Mouse (Mus musculus) gastrocnemius, postnatal 4 days (tissue): ENCODE measurements around the gene Cyp4f15. TPM values are rescaled to one million over a fixed set of nuclear protein-coding genes. Genes with fewer than 3 reads are reported as not detected.

ENCODE experiments used
- total RNA-seq, 2 experiments: library from RNA; stranded (reverse); gene quantifications; 2 replicates each; pipeline ENCODE4 v1.2.3; 2021

Gene Cyp4f15
- total RNA-seq, 2 experiments from 2014 or later: not detected

Other genes with a start within 250 kb of the Cyp4f15 start
- gene Cyp4f39, start 232.9 kb upstream of the Cyp4f15 start, total RNA-seq: not detected
- gene Cyp4f17, start 179.6 kb upstream of the Cyp4f15 start, total RNA-seq: 1 to 10 TPM; 2.1 to 3.3 TPM
- gene Cyp4f16, start 149.1 kb upstream of the Cyp4f15 start, total RNA-seq: 1 to 10 TPM; 5.2 to 9.1 TPM
- not detected for gene Cyp4f37, start 64.3 kb upstream of the Cyp4f15 start, total RNA-seq
- not detected for gene Cyp4f40, start 26.7 kb upstream of the Cyp4f15 start, total RNA-seq
- 10 to 100 TPM; 42.7 to 43.1 TPM for gene Zfp871, start 102.7 kb downstream of the Cyp4f15 start, total RNA-seq
- gene Zfp811, start 124.3 kb downstream of the Cyp4f15 start, total RNA-seq: 1 to 10 TPM in 1 of 2 experiments, under 1 TPM in 1; 0.73 to 1.2 TPM
- gene Zfp799, start 144.6 kb downstream of the Cyp4f15 start, total RNA-seq: 10 to 100 TPM in 1 of 2 experiments, 1 to 10 TPM in 1; 8.7 to 10.7 TPM
- 10 to 100 TPM in 1 of 2 experiments, 1 to 10 TPM in 1; 7.4 to 10.4 TPM for gene Zfp870, start 206.0 kb downstream of the Cyp4f15 start, total RNA-seq
- under 1 TPM; 0.12 to 0.13 TPM for gene Cyp4f14, start 231.7 kb downstream of the Cyp4f15 start, total RNA-seq